Mouse (Mus musculus): ENCODE measurements at regions not wholly inside any gene's neighbourhood (a gene's known extent, or its start where the extent isn't known, plus 50 kb on each side); places are given as distances from the start of the nearest gene placed in this dataset.

DNA sequence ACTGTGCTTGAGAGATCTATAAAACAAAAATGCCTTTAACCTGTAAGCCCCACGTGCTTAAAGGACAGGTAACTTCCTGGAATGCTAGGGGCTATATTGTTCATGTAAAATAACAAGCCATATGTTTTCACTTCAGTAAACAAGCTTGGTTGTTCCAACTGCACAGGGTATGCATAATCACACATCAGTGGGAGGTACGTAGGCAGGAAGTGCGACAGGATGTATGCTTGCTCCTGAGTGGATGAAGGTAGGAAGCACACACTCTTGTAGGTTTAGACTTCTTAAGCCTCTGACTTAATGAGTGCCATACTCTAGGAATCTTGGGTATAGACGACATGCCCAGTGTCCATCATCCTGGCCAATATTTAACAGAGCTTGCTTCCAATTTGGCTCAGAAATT lies 74.7 kb upstream of the Nek6 start:
- TF ChIP-seq POLR2A (IDR thresholded peaks at IDR 0.05; ENCODE audit: low read depth, low read length) (no peak), CTCF (IDR thresholded peaks at IDR 0.05; ENCODE audit: extremely low read depth, insufficient read length, insufficient replicate concordance, low read depth, low read length) (no peak)

Measured in small intestine, adult 2 months (tissue).